Mouse (Mus musculus) bone marrow, adult 2 months (tissue): ENCODE measurements around the gene Dnajc21.

Experiments
- CTCF ChIP-seq: fragments of 200-500 bp; IDR thresholded peaks from 2 replicates; pipeline ENCODE4 v1.5.1; 2011; ENCODE audit warnings: low read length, control low read depth; ENCODE audit not compliant: control insufficient read depth, insufficient read depth
- POLR2A ChIP-seq: fragments of 200-500 bp; IDR thresholded peaks from 2 replicates; pipeline ENCODE4 v1.6.1; 2011; ENCODE audit warnings: low read depth, mild to moderate bottlenecking, control low read depth, low read length, borderline replicate concordance; ENCODE audit not compliant: control insufficient read depth

- TF ChIP-seq POLR2A (no peak), CTCF (no peak)
Observed at GRCm38 (mm10) chr15:10421785-10422144, 48.6 kb downstream of the Dnajc21 start.
